Mouse (Mus musculus) liver, embryonic 13.5 days (tissue): ENCODE measurements at regions not wholly inside any gene's neighbourhood (a gene's known extent, or its start where the extent isn't known, plus 50 kb on each side); places are given as distances from the start of the nearest gene placed in this dataset. TPM values are rescaled to one million over a fixed set of nuclear protein-coding genes. Genes with fewer than 3 reads are reported as not detected.

Experiments
- ATAC-seq: fragments of 200-750 bp; cut with Nextera tagmentation; 2 replicates; pipeline ENCODE4 v1.8.0; 2017; ENCODE audit warnings: low read depth, mild to moderate bottlenecking, moderate number of reproducible peaks, moderate library complexity
- DNase-seq: peaks from one replicate; pipeline ENCODE4 v3.0.0; 2022
- H3K27ac ChIP-seq: fragments of 300-500 bp; sonication (generic); 2 replicates; pipeline ENCODE4 v1.5.1; 2015; ENCODE audit warnings: moderate library complexity, mild to moderate bottlenecking, inconsistent platforms
- H3K27me3 ChIP-seq: fragments of 300-500 bp; sonication (generic); 2 replicates; pipeline ENCODE4 v1.6.1; 2015; ENCODE audit warnings: mild to moderate bottlenecking, inconsistent platforms
- H3K36me3 ChIP-seq: fragments of 300-500 bp; sonication (generic); 2 replicates; pipeline ENCODE4 v1.6.1; 2015; ENCODE audit warnings: mild to moderate bottlenecking, inconsistent platforms
- H3K4me1 ChIP-seq: fragments of 300-500 bp; sonication (generic); replicated peaks from 2 replicates; pipeline ENCODE4 v1.6.1; 2015; ENCODE audit warnings: inconsistent platforms
- H3K4me2 ChIP-seq: fragments of 300-500 bp; sonication (generic); 2 replicates; pipeline ENCODE4 v1.6.1; 2015; ENCODE audit warnings: inconsistent platforms, mild to moderate bottlenecking, moderate library complexity
- H3K4me3 ChIP-seq: fragments of 300-500 bp; sonication (generic); replicated peaks from 2 replicates; pipeline ENCODE4 v1.5.1; 2015; ENCODE audit warnings: mild to moderate bottlenecking, inconsistent platforms
- H3K9ac ChIP-seq: fragments of 300-500 bp; sonication (generic); 2 replicates; pipeline ENCODE4 v1.6.1; 2015; ENCODE audit warnings: mild to moderate bottlenecking, inconsistent platforms
- H3K9me3 ChIP-seq: fragments of 300-500 bp; sonication (generic); replicated peaks from 2 replicates; pipeline ENCODE4 v1.6.1; 2016; ENCODE audit warnings: inconsistent platforms
- WGBS: fragments of 180-500 bp; shearing (Covaris S2); methylation state at CpG from one replicate; pipeline ENCODE4 v1.1.7; 2015; ENCODE audit not compliant: insufficient replicate concordance; 5-methylcytosine and 5-hydroxymethylcytosine counted together
- microRNA counts: library from miRNA; unstranded; fragments of <30 nt; microRNA quantifications from one replicate; lab custom pipeline; 2016
- microRNA-seq: library from miRNA; unstranded; fragments of <30 nt; microRNA quantifications from one replicate; pipeline ENCODE4, GENCODE M21; 2016

GRCm38 (mm10) chr2:139413559-139413958, 80.2 kb upstream of the Sptlc3 start:
- WGBS = 67% methylated on average over 3 of the region's 3 CpGs
- ATAC-seq (no peak), DNase-seq (no peak)
- no peak overlapping the region for H3K4me2 ChIP-seq
- H3K27ac ChIP-seq = no peak overlapping the region
- H3K4me3 ChIP-seq = no peak overlapping the region
- no peaks in the 10 kb centered on the region for H3K27me3 ChIP-seq
- no peaks in the 10 kb centered on the region for H3K36me3 ChIP-seq
- H3K9ac ChIP-seq = no peak overlapping the region
- H3K9me3 ChIP-seq = no peaks in the 10 kb centered on the region
- H3K4me1 ChIP-seq = no peaks in the 10 kb centered on the region

DNA sequence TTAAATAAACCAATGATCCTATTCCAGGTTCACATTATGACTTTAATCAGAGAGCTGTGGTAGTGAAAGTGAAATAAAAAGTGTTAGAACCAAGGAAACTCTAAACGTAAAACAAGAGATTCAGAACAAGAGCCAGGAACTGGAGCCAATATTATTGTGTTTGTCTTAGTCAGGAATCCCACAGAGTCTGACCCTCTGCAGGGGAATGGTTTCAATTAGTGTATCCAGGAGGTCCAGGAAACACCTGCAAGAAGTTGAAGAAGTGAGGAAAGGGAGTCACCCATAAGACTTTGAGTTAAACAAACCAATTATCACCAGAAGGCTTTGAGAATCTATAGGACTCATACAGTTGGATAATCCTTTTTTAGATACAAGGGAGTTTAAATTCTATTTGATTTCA, 76.2 kb upstream of the Sptlc3 start:
- no peaks in the 10 kb centered on the region for H3K9me3 ChIP-seq
- DNase-seq = no peak
- H3K4me1 ChIP-seq = no peaks in the 10 kb centered on the region
- no peaks in the 10 kb centered on the region for H3K27me3 ChIP-seq
- no peak overlapping the region for H3K9ac ChIP-seq
- H3K27ac ChIP-seq = no peak overlapping the region
- H3K4me3 ChIP-seq = no peak overlapping the region
- ATAC-seq = no peak
- H3K36me3 ChIP-seq = no peaks in the 10 kb centered on the region
- H3K4me2 ChIP-seq = no peak overlapping the region
- WGBS = 60% methylated on average over 1 of the region's 1 CpGs

GRCm38 (mm10) chr2:139422678-139423077, 71.0 kb upstream of the Sptlc3 start:
- H3K27ac ChIP-seq = no peak overlapping the region
- no peaks in the 10 kb centered on the region for H3K27me3 ChIP-seq
- ATAC-seq = no peak
- no peaks in the 10 kb centered on the region for H3K4me1 ChIP-seq
- no peak overlapping the region for H3K4me3 ChIP-seq
- no peaks in the 10 kb centered on the region for H3K36me3 ChIP-seq
- H3K9ac ChIP-seq = no peak overlapping the region
- H3K9me3 ChIP-seq = no peaks in the 10 kb centered on the region
- DNase-seq = no peak
- no peak overlapping the region for H3K4me2 ChIP-seq
- WGBS = 50% methylated on average over 3 of the region's 3 CpGs

DNA sequence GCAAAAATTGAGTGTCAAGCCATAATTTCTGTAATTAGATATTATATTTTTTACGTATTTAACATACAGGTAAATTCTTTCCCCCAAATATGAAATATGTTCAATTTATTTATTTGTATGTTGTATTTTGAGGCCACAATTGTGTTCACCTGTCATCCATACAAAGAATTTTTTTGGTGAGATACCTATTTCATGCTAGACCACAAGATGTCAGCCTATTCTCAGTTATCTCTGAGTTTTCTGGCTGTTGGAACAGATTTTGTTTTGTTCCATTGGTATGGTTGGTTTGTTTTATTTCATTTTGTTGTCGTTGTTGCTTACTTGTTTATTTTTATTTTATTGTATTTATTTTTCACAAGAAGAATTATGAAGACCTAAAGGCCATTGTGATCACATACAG, 70.3 kb upstream of the Sptlc3 start:
- DNase-seq = no peak
- Histone ChIP-seq H3K9ac (no peak overlapping the region), H3K27me3 (no peaks in the 10 kb centered on the region), H3K4me1 (no peaks in the 10 kb centered on the region), H3K36me3 (no peaks in the 10 kb centered on the region), H3K4me3 (no peak overlapping the region), H3K4me2 (no peak overlapping the region), H3K9me3 (no peaks in the 10 kb centered on the region), H3K27ac (no peak overlapping the region)
- 69% methylated on average over 2 of the region's 2 CpGs for WGBS
- no peak for ATAC-seq

MicroRNAs encoded in the stretch of these regions (microRNA counts, 519-probe panel; counts per million panel counts)
- microRNA mmu-miR-1952 (lab: Ali Mortazavi, UCI) = 114 counts per million

Small RNA genes lying in the stretch of these regions (microRNA-seq; reads per million reads assigned to microRNA genes)
- not detected for gene Mir1952
